Mouse (Mus musculus): ENCODE data around the gene B3gnt7. TPM values are rescaled to one million over a fixed set of nuclear protein-coding genes. Genes with fewer than 3 reads are reported as not detected.
A peak's percentile ranks its signal among the peaks of the same experiment; 100 is the strongest.

B3gnt7 gene
- 17.9 and 43.6 TPM in 2 replicates for polyA plus RNA-seq (2012; rRNA removed)

- WGBS, result 56% methylated on average over 6 of the region's 6 CpGs
- Histone ChIP-seq H3K36me3 (ENCODE audit: control insufficient read depth, insufficient read depth, low read length) (0 out of 2 replicates have a peak, but pooled peaks cover 7% of the 10 kb centered on the region), H3K27ac (ENCODE audit: insufficient read depth, low read depth, low read length) (peak within 1 kb of the TSS; percentile 21; the same call in 1 of the 2 replicates), H3K4me3 (ENCODE audit: low read depth, low read length) (peak within 1 kb of the TSS; percentile 93), H3K4me1 (ENCODE audit: control insufficient read depth, insufficient read depth, insufficient read length, low read length) (peaks cover 26% of the 10 kb centered on the region), H3K27me3 (ENCODE audit: control insufficient read depth, insufficient read depth, low read length) (peaks cover 7% of the 10 kb centered on the region; the same call in 1 of the 2 replicates)
- TF ChIP-seq CTCF (IDR thresholded peaks at IDR 0.05; ENCODE audit: extremely low read depth, insufficient read length, insufficient replicate concordance, low read depth, low read length), result no peak
- TF ChIP-seq POLR2A (IDR thresholded peaks at IDR 0.05; ENCODE audit: low read depth, low read length), result no peak
Measured at GRCm38 (mm10) chr1:86302532-86302931, at the start of gene B3gnt7. TSS of gene B3gnt7 (plus strand) at chr1:86302832.

- no peaks in the 10 kb centered on the region for H3K27me3 ChIP-seq (ENCODE audit: control insufficient read depth, insufficient read depth, low read length)
- H3K4me3 ChIP-seq (ENCODE audit: low read depth, low read length), result no peak overlapping the region
- H3K4me1 ChIP-seq (ENCODE audit: control insufficient read depth, insufficient read depth, insufficient read length, low read length), result peaks cover under 1% of the 10 kb centered on the region; the same call in 1 of the 2 replicates
- no peaks in the 10 kb centered on the region for H3K36me3 ChIP-seq (ENCODE audit: control insufficient read depth, insufficient read depth, low read length)
- no peak overlapping the region for H3K27ac ChIP-seq (ENCODE audit: insufficient read depth, low read depth, low read length)
- WGBS, result 80% methylated on average over 8 of the region's 8 CpGs
- TF ChIP-seq POLR2A (IDR thresholded peaks at IDR 0.05; ENCODE audit: low read depth, low read length) (no peak), CTCF (IDR thresholded peaks at IDR 0.05; ENCODE audit: extremely low read depth, insufficient read length, insufficient replicate concordance, low read depth, low read length) (no peak)
Measured at GRCm38 (mm10) chr1:86253410-86253809, 49.2 kb upstream of the B3gnt7 start.

GRCm38 (mm10) chr1:86256311-86256710 lies 46.3 kb upstream of the B3gnt7 start:
- H3K27ac ChIP-seq (ENCODE audit: insufficient read depth, low read depth, low read length), result no peak overlapping the region
- no peaks in the 10 kb centered on the region for H3K36me3 ChIP-seq (ENCODE audit: control insufficient read depth, insufficient read depth, low read length)
- WGBS, result 70% methylated on average over 4 of the region's 4 CpGs
- TF ChIP-seq CTCF (IDR thresholded peaks at IDR 0.05; ENCODE audit: extremely low read depth, insufficient read length, insufficient replicate concordance, low read depth, low read length) (no peak), POLR2A (IDR thresholded peaks at IDR 0.05; ENCODE audit: low read depth, low read length) (no peak)
- H3K27me3 ChIP-seq (ENCODE audit: control insufficient read depth, insufficient read depth, low read length), result no peaks in the 10 kb centered on the region
- no peaks in the 10 kb centered on the region for H3K4me1 ChIP-seq (ENCODE audit: control insufficient read depth, insufficient read depth, insufficient read length, low read length)
- H3K4me3 ChIP-seq (ENCODE audit: low read depth, low read length), result no peak overlapping the region

GRCm38 (mm10) chr1:86257228-86257627 lies 45.4 kb upstream of the B3gnt7 start:
- no peak overlapping the region for H3K27ac ChIP-seq (ENCODE audit: insufficient read depth, low read depth, low read length)
- H3K27me3 ChIP-seq (ENCODE audit: control insufficient read depth, insufficient read depth, low read length), result no peaks in the 10 kb centered on the region
- H3K36me3 ChIP-seq (ENCODE audit: control insufficient read depth, insufficient read depth, low read length), result no peaks in the 10 kb centered on the region
- no peak for TF ChIP-seq POLR2A (IDR thresholded peaks at IDR 0.05; ENCODE audit: low read depth, low read length)
- no peak for TF ChIP-seq CTCF (IDR thresholded peaks at IDR 0.05; ENCODE audit: extremely low read depth, insufficient read length, insufficient replicate concordance, low read depth, low read length)
- no peaks in the 10 kb centered on the region for H3K4me1 ChIP-seq (ENCODE audit: control insufficient read depth, insufficient read depth, insufficient read length, low read length)
- WGBS, result 74% methylated on average over 8 of the region's 8 CpGs
- H3K4me3 ChIP-seq (ENCODE audit: low read depth, low read length), result no peak overlapping the region

- Histone ChIP-seq H3K36me3 (ENCODE audit: control insufficient read depth, insufficient read depth, low read length) (no peaks in the 10 kb centered on the region), H3K27me3 (ENCODE audit: control insufficient read depth, insufficient read depth, low read length) (no peaks in the 10 kb centered on the region), H3K27ac (ENCODE audit: insufficient read depth, low read depth, low read length) (no peak overlapping the region), H3K4me1 (ENCODE audit: control insufficient read depth, insufficient read depth, insufficient read length, low read length) (no peaks in the 10 kb centered on the region), H3K4me3 (ENCODE audit: low read depth, low read length) (no peak overlapping the region)
- TF ChIP-seq CTCF (IDR thresholded peaks at IDR 0.05; ENCODE audit: extremely low read depth, insufficient read length, insufficient replicate concordance, low read depth, low read length), result no peak
- no peak for TF ChIP-seq POLR2A (IDR thresholded peaks at IDR 0.05; ENCODE audit: low read depth, low read length)
- WGBS, result 85% methylated on average over 7 of the region's 7 CpGs
Measured at GRCm38 (mm10) chr1:86258171-86258824, 44.3 kb upstream of the B3gnt7 start.

GRCm38 (mm10) chr1:86263564-86264339 lies 38.9 kb upstream of the B3gnt7 start:
- TF ChIP-seq CTCF (IDR thresholded peaks at IDR 0.05; ENCODE audit: extremely low read depth, insufficient read length, insufficient replicate concordance, low read depth, low read length) (no peak), POLR2A (IDR thresholded peaks at IDR 0.05; ENCODE audit: low read depth, low read length) (no peak)
- Histone ChIP-seq H3K4me1 (ENCODE audit: control insufficient read depth, insufficient read depth, insufficient read length, low read length) (peaks cover 3% of the 10 kb centered on the region; the same call in 1 of the 2 replicates), H3K27ac (ENCODE audit: insufficient read depth, low read depth, low read length) (no peak overlapping the region), H3K4me3 (ENCODE audit: low read depth, low read length) (no peak overlapping the region), H3K36me3 (ENCODE audit: control insufficient read depth, insufficient read depth, low read length) (no peaks in the 10 kb centered on the region), H3K27me3 (ENCODE audit: control insufficient read depth, insufficient read depth, low read length) (no peaks in the 10 kb centered on the region)
- 73% methylated on average over 7 of the region's 7 CpGs for WGBS

GRCm38 (mm10) chr1:86265060-86265459 lies 37.6 kb upstream of the B3gnt7 start:
- Histone ChIP-seq H3K27ac (ENCODE audit: insufficient read depth, low read depth, low read length) (no peak overlapping the region), H3K36me3 (ENCODE audit: control insufficient read depth, insufficient read depth, low read length) (no peaks in the 10 kb centered on the region), H3K27me3 (ENCODE audit: control insufficient read depth, insufficient read depth, low read length) (no peaks in the 10 kb centered on the region), H3K4me3 (ENCODE audit: low read depth, low read length) (no peak overlapping the region), H3K4me1 (ENCODE audit: control insufficient read depth, insufficient read depth, insufficient read length, low read length) (peaks cover 14% of the 10 kb centered on the region)
- no peak for TF ChIP-seq CTCF (IDR thresholded peaks at IDR 0.05; ENCODE audit: extremely low read depth, insufficient read length, insufficient replicate concordance, low read depth, low read length)
- no peak for TF ChIP-seq POLR2A (IDR thresholded peaks at IDR 0.05; ENCODE audit: low read depth, low read length)
- WGBS, result 51% methylated on average over 3 of the region's 3 CpGs

Data from small intestine, adult 2 months (tissue).